Mouse (Mus musculus): ENCODE results near the gene AC109138.7. TPM values are rescaled to one million over a fixed set of nuclear protein-coding genes. Genes with fewer than 3 reads are reported as not detected.

AC109138.7 gene
- polyA plus RNA-seq, 1 experiment from 2014 or later = not detected

DNA sequence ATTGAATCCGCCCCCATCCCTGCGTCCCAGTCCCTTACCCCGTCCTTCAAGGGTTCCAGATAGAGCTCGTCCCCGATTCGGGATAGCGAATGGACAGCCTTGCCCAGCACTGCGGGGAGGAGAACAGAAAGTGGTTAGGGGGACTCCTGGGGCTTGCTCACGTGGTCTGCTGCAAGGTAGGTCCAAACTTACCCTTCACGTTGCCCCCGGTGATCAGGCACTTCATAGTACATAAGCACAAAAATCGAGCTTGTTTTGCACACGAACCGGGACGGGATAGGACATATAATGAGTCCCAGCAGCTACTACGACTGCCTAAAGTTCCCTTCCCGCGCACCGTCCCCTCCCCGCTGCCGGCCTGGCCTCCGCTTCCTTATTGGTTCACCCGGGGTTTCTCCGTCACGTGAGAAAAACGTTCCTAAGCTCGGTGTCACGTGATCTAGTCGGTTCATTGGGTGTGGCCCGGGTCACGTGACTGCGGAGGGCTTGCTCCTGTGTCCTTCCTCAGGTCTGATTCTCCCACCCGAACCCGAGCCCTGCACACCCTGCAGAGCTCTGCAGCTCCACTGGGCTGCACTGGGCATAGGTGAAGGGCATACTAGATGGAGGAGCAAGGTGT, 12.8 kb upstream of the AC109138.7 start, which contains the start of gene Rad9a:
Gene Rad9a, minus strand, starts transcription at position 372 of the 619 bp plus-strand sequence.
- DNase-seq (ENCODE audit: low spot score) = peak; percentile 96
- no peaks in the 10 kb centered on the region for H3K9me3 ChIP-seq (ENCODE audit: control insufficient read depth, low read length)
- peak within 1 kb of the TSS; percentile 88 for H3K9ac ChIP-seq (ENCODE audit: low read length)
- peak within 1 kb of the TSS; percentile 97 for H3K4me2 ChIP-seq (ENCODE audit: low read depth, low read length, severe bottlenecking)
- peak within 1 kb of the TSS; percentile 53; the same call in 1 of the 2 replicates for H3K27ac ChIP-seq (ENCODE audit: low read depth, low read length)
- H3K27me3 ChIP-seq (ENCODE audit: control insufficient read depth, insufficient read depth, low read length) = no peaks in the 10 kb centered on the region
- under 1% methylated on average over 34 of the region's 34 CpGs for WGBS
- peaks cover 4% of the 10 kb centered on the region; the same call in 1 of the 2 replicates for H3K36me3 ChIP-seq (ENCODE audit: control insufficient read depth, insufficient read depth, low read length)
- peaks cover 18% of the 10 kb centered on the region for H3K4me1 ChIP-seq (replicated peaks; ENCODE audit: control insufficient read depth, insufficient read depth, low read length)
- H3K4me3 ChIP-seq (ENCODE audit: low read depth, low read length) = peak within 1 kb of the TSS; percentile 69
- ATAC-seq (replicated peaks; ENCODE audit: low FRiP score) = peak; percentile 89

DNA sequence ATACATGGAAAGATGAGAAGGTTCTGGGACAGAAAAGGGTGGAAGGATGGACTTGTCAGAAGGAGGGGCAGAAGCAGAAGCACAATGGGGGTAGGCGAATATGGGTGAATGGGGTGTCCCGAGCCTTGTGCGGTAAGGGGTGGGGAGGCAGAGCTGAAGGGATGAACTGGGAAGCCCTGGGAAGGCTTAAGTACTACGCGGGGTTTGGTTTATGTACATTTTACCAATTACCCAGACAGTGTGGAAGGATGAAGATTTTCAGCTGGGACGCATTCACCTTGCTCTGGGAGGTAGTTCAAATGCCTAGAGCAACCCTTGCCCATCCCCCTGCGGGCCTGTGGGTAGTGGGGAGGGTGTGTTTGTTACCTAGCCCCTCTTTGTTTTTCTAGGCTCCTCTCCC, 12.0 kb upstream of the AC109138.7 start:
- no peak for DNase-seq (ENCODE audit: low spot score)
- no peak; the same call in 1 of the 2 replicates for ATAC-seq (replicated peaks; ENCODE audit: low FRiP score)
- peak overlapping the region; percentile 88 for H3K9ac ChIP-seq (ENCODE audit: low read length)
- peak overlapping the region; percentile 97 for H3K4me2 ChIP-seq (ENCODE audit: low read depth, low read length, severe bottlenecking)
- H3K27ac ChIP-seq (ENCODE audit: low read depth, low read length) = no peak overlapping the region
- peaks cover 18% of the 10 kb centered on the region for H3K4me1 ChIP-seq (replicated peaks; ENCODE audit: control insufficient read depth, insufficient read depth, low read length)
- peaks cover 2% of the 10 kb centered on the region; the same call in 1 of the 2 replicates for H3K36me3 ChIP-seq (ENCODE audit: control insufficient read depth, insufficient read depth, low read length)
- H3K9me3 ChIP-seq (ENCODE audit: control insufficient read depth, low read length) = no peaks in the 10 kb centered on the region
- H3K27me3 ChIP-seq (ENCODE audit: control insufficient read depth, insufficient read depth, low read length) = no peaks in the 10 kb centered on the region
- H3K4me3 ChIP-seq (ENCODE audit: low read depth, low read length) = peak overlapping the region; percentile 69
- WGBS = 23% methylated on average over 7 of the region's 7 CpGs

DNA sequence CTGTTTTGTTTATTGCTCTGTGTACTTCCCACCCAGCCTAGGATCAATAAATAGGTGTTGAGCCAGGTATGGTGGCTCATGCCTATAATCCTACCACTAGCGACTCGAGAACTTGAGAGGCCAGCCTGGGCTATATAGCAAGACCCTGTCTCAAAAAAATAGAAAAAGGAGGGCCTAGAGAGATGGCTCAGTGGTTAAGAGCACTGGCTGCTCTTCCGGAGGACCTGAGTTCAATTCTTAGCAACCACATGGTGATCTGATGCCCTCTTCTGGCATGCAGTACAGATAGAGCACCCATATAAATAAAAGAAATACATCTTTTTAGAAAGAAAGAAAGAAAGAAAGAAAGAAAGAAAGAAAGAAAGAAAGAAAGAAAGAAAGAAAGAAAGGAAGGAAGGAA, 11.0 kb upstream of the AC109138.7 start:
- no peak for ATAC-seq (replicated peaks; ENCODE audit: low FRiP score)
- Histone ChIP-seq H3K27ac (ENCODE audit: low read depth, low read length) (no peak overlapping the region), H3K4me3 (ENCODE audit: low read depth, low read length) (no peak overlapping the region), H3K4me1 (replicated peaks; ENCODE audit: control insufficient read depth, insufficient read depth, low read length) (peaks cover 18% of the 10 kb centered on the region), H3K9me3 (ENCODE audit: control insufficient read depth, low read length) (no peaks in the 10 kb centered on the region), H3K27me3 (ENCODE audit: control insufficient read depth, insufficient read depth, low read length) (no peaks in the 10 kb centered on the region), H3K9ac (ENCODE audit: low read length) (no peak overlapping the region), H3K4me2 (ENCODE audit: low read depth, low read length, severe bottlenecking) (no peak overlapping the region), H3K36me3 (ENCODE audit: control insufficient read depth, insufficient read depth, low read length) (no peaks in the 10 kb centered on the region; the same call in 1 of the 2 replicates)
- 67% methylated on average over 3 of the region's 3 CpGs for WGBS
- no peak for DNase-seq (ENCODE audit: low spot score)

DNA sequence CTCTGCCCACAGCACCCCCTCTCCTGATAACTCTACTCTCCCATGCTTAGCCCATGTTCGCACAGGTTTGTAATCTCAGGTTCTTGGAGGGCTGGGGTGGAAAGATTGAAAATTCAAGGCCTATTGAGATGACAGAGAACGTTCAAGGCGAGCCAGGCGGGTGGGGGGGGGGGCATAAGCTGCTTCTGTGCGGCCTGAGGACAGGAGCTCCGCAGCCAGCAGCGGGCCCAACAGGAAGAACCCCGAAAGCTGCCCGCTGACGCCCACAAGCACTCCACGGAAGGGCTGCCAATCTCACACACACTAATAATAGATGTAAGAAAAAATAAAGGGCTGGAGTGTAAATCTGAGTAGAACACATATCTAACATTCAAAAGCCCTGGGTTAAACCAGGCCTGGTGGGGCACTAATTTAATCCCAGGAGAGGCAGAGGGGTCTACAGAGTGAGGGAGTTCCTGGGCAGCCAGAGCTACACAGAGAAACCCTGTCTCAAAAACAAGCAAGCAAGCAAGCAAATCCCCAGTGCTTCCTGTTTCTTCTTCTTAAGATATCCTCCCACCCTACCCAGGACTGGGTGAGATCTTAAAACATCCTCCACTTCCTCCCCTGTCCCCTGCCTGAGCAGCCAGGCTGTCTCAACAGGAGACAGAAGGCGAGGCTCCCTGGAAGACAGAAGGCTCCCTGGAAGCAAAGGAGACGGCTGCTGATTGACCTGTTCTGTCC, 10.4 kb upstream of the AC109138.7 start:
- ATAC-seq (replicated peaks; ENCODE audit: low FRiP score) (no peak), DNase-seq (ENCODE audit: low spot score) (no peak)
- no peak overlapping the region for H3K4me2 ChIP-seq (ENCODE audit: low read depth, low read length, severe bottlenecking)
- WGBS = 71% methylated on average over 13 of the region's 13 CpGs
- no peaks in the 10 kb centered on the region; the same call in 1 of the 2 replicates for H3K36me3 ChIP-seq (ENCODE audit: control insufficient read depth, insufficient read depth, low read length)
- H3K27me3 ChIP-seq (ENCODE audit: control insufficient read depth, insufficient read depth, low read length) = no peaks in the 10 kb centered on the region
- no peak overlapping the region for H3K27ac ChIP-seq (ENCODE audit: low read depth, low read length)
- H3K9me3 ChIP-seq (ENCODE audit: control insufficient read depth, low read length) = no peaks in the 10 kb centered on the region
- H3K4me3 ChIP-seq (ENCODE audit: low read depth, low read length) = no peak overlapping the region
- no peak overlapping the region for H3K9ac ChIP-seq (ENCODE audit: low read length)
- H3K4me1 ChIP-seq (replicated peaks; ENCODE audit: control insufficient read depth, insufficient read depth, low read length) = peaks cover 18% of the 10 kb centered on the region

DNA sequence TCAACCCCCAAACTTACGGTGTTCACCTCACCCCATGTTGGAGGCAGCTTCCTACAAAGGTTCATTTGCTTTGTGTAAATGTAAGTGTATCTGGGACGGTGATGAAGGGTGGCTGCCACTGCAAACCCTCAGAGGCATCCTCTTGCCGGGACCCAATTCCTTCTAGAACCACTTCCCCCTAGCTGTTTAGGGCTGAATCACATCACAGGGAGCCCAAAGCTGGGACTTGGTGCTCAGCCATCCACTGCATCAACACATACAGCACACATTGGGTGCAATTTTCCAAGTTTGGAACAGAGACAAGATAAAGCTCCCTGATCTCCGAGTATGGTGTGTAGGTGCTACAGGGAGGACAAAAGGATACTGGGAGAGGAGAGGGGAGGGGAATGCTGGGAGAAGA, 9.3 kb upstream of the AC109138.7 start:
- no peak overlapping the region for H3K4me3 ChIP-seq (ENCODE audit: low read depth, low read length)
- 64% methylated on average over 4 of the region's 4 CpGs for WGBS
- H3K4me1 ChIP-seq (replicated peaks; ENCODE audit: control insufficient read depth, insufficient read depth, low read length) = peaks cover 18% of the 10 kb centered on the region
- H3K36me3 ChIP-seq (ENCODE audit: control insufficient read depth, insufficient read depth, low read length) = no peaks in the 10 kb centered on the region; the same call in 1 of the 2 replicates
- ATAC-seq (replicated peaks; ENCODE audit: low FRiP score) (no peak), DNase-seq (ENCODE audit: low spot score) (no peak)
- H3K9me3 ChIP-seq (ENCODE audit: control insufficient read depth, low read length) = no peaks in the 10 kb centered on the region
- no peaks in the 10 kb centered on the region for H3K27me3 ChIP-seq (ENCODE audit: control insufficient read depth, insufficient read depth, low read length)
- H3K9ac ChIP-seq (ENCODE audit: low read length) = no peak overlapping the region
- no peak overlapping the region for H3K4me2 ChIP-seq (ENCODE audit: low read depth, low read length, severe bottlenecking)
- no peak overlapping the region for H3K27ac ChIP-seq (ENCODE audit: low read depth, low read length)

DNA sequence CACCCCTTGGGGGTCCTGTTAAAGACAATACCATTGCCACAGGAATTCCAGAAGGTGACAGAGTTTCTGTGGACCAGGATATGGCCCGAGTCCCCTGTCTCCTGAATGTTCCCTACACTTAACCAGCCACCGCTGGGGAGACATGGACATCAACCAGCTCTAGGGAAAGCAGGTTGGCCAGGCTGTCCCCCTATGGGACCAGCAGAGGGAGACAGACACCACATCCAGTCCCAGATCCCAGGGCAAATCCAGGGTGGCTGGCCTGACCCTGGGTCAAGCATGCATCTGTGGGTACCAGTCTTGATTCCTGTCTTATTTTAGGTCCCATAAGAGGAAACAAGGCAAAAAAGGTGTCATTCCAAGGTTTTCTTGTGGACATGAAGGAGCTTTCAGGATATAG, 7.2 kb upstream of the AC109138.7 start:
- Histone ChIP-seq H3K4me3 (ENCODE audit: low read depth, low read length) (no peak overlapping the region), H3K9ac (ENCODE audit: low read length) (no peak overlapping the region), H3K4me1 (replicated peaks; ENCODE audit: control insufficient read depth, insufficient read depth, low read length) (peaks cover 5% of the 10 kb centered on the region), H3K9me3 (ENCODE audit: control insufficient read depth, low read length) (no peaks in the 10 kb centered on the region), H3K36me3 (ENCODE audit: control insufficient read depth, insufficient read depth, low read length) (no peaks in the 10 kb centered on the region), H3K27ac (ENCODE audit: low read depth, low read length) (no peak overlapping the region), H3K4me2 (ENCODE audit: low read depth, low read length, severe bottlenecking) (no peak overlapping the region), H3K27me3 (ENCODE audit: control insufficient read depth, insufficient read depth, low read length) (peaks cover 1% of the 10 kb centered on the region; the same call in 1 of the 2 replicates)
- no peak; the same call in 1 of the 2 replicates for ATAC-seq (replicated peaks; ENCODE audit: low FRiP score)
- WGBS = 0% methylated on average over 2 of the region's 2 CpGs
- DNase-seq (ENCODE audit: low spot score) = peak; percentile 85

DNA sequence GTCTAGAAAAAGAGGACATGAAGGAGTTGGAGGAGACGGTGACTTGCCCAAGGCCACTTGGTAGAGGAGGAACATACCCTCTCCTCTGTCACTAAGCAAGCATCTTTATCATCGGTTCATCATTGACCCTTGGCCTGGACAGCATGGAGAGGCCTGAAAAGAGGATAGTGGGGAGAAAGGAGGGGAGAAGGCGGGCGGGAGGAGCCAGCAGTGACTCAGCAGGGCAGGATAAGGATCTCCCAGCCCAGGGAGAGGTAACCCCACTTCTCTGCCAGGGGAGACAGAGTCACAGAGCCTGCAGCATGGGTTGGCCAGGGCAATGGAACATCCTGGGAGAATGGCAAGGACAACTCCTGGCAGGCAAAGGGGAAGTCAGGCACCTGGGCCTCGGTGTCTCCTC, 5.6 kb upstream of the AC109138.7 start:
- ATAC-seq (replicated peaks; ENCODE audit: low FRiP score) = no peak
- H3K27me3 ChIP-seq (ENCODE audit: control insufficient read depth, insufficient read depth, low read length) = peaks cover 10% of the 10 kb centered on the region

DNA sequence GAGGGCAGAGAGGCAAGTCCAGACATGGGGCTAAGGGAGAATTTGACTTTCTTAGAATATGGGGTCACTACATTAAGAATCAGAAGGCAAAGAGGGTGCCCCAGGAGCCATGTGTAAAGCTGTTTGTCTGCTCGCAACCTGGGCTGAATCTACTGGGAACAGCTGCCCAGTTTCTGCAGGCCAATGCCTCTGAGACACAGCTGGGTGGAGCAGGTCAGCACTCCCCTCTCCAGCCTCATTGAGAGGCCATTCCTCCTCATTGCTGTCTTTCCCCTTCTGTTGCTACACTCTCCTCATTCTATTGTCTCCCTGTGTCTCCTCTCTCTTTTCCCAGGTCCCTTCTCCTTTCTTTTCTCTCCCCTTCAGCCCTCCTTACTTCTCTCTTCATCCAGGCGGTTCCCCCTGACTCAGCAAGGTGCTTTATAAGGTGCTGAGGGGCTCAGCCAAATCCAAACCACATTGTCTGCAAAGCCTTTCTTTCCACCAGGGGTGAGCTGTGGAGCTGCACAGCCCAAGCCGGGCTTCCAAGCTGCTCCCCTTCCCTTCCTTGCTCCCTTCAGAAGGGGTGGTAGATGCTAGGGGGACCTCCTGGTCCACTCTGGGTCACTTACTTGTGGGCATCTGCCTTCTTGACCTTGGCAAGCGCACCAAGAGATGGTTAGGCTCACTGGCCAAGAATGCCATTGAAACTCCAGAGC, 2.1 kb upstream of the AC109138.7 start:
- Histone ChIP-seq H3K27ac (ENCODE audit: low read depth, low read length) (no peak overlapping the region), H3K4me2 (ENCODE audit: low read depth, low read length, severe bottlenecking) (no peak overlapping the region), H3K4me1 (replicated peaks; ENCODE audit: control insufficient read depth, insufficient read depth, low read length) (peaks cover 23% of the 10 kb centered on the region), H3K9me3 (ENCODE audit: control insufficient read depth, low read length) (no peaks in the 10 kb centered on the region), H3K4me3 (ENCODE audit: low read depth, low read length) (no peak overlapping the region), H3K9ac (ENCODE audit: low read length) (peak overlapping the region; percentile 7; the same call in 1 of the 2 replicates), H3K36me3 (ENCODE audit: control insufficient read depth, insufficient read depth, low read length) (no peaks in the 10 kb centered on the region), H3K27me3 (ENCODE audit: control insufficient read depth, insufficient read depth, low read length) (peaks cover 31% of the 10 kb centered on the region)
- ATAC-seq (replicated peaks; ENCODE audit: low FRiP score) (no peak), DNase-seq (ENCODE audit: low spot score) (no peak)
- 18% methylated on average over 4 of the region's 4 CpGs for WGBS

More for the DNA sequence above, 5.6 kb upstream of the AC109138.7 start:
- DNase-seq (ENCODE audit: low spot score) = no peak
- Histone ChIP-seq H3K36me3 (ENCODE audit: control insufficient read depth, insufficient read depth, low read length) (no peaks in the 10 kb centered on the region), H3K9me3 (ENCODE audit: control insufficient read depth, low read length) (no peaks in the 10 kb centered on the region), H3K4me3 (ENCODE audit: low read depth, low read length) (no peak overlapping the region), H3K4me1 (replicated peaks; ENCODE audit: control insufficient read depth, insufficient read depth, low read length) (peaks cover 12% of the 10 kb centered on the region), H3K9ac (ENCODE audit: low read length) (no peak overlapping the region), H3K4me2 (ENCODE audit: low read depth, low read length, severe bottlenecking) (no peak overlapping the region), H3K27ac (ENCODE audit: low read depth, low read length) (no peak overlapping the region)
- 71% methylated on average over 5 of the region's 5 CpGs for WGBS

All from forebrain, embryonic 11.5 days (tissue).